7 mouse cellular contexts compared by ENCODE assay signal in genomic region chr19:25673224-25674055, GRCm38 (mm10). TPM values are rescaled to one million over a fixed set of nuclear protein-coding genes. Genes with fewer than 3 reads are reported as not detected.
A peak's percentile ranks its signal among the peaks of the same experiment; 100 is the strongest.
DNase-seq lines count a peak whose midpoint lies in the region; ATAC-seq and TF ChIP-seq lines count a peak whose summit lies in the region.

No protein-coding gene starts in this region.

- no peak for TF ChIP-seq EP300 in lung, postnatal 0 days (IDR thresholded peaks at IDR 0.05)

- H3K9ac ChIP-seq in lung, postnatal 0 days (replicated peaks; ENCODE audit: low read depth) = no peak overlapping the region

- TF ChIP-seq CTCF in kidney, adult 2 months (conservative IDR thresholded peaks at IDR 0.05; ENCODE audit: insufficient read depth, insufficient read length, low read depth, low read length) = no peak
- peak; percentile 39 for TF ChIP-seq CTCF in lung, postnatal 0 days (IDR thresholded peaks at IDR 0.05)

- no peaks in the 10 kb centered on the region for H3K36me3 ChIP-seq in megakaryocyte, embryonic 14.5 days (replicated peaks; ENCODE audit: low read length)
- no peaks in the 10 kb centered on the region for H3K36me3 ChIP-seq in kidney, adult 2 months (ENCODE audit: control insufficient read depth, insufficient read depth, low read length)
- H3K36me3 ChIP-seq in lung, postnatal 0 days (ENCODE audit: insufficient read depth, low read length) = no peaks in the 10 kb centered on the region

- H3K9me3 ChIP-seq in megakaryocyte, embryonic 14.5 days = peaks cover 19% of the 10 kb centered on the region
- no peaks in the 10 kb centered on the region for H3K9me3 ChIP-seq in lung, postnatal 0 days (ENCODE audit: low read length)

- peak overlapping the region; percentile 64 for H3K4me3 ChIP-seq in megakaryocyte, embryonic 14.5 days (replicated peaks)
- peak overlapping the region; percentile 69 for H3K4me3 ChIP-seq in brown adipose tissue, adult 24 weeks (ENCODE audit: insufficient read depth, low read depth, low read length)
- peak overlapping the region; percentile 32; the same call in 1 of the 2 replicates for H3K4me3 ChIP-seq in kidney, adult 2 months (ENCODE audit: insufficient read depth, low read depth, low read length)
- H3K4me3 ChIP-seq in lung, postnatal 0 days (ENCODE audit: low read depth, low read length) = peak overlapping the region; percentile 24

- peak overlapping the region; percentile 85 for H3K27ac ChIP-seq in brown adipose tissue, adult 24 weeks (replicated peaks; ENCODE audit: low read depth, low read length)
- no peak overlapping the region for H3K27ac ChIP-seq in kidney, adult 2 months (ENCODE audit: insufficient read depth, low read depth, low read length)
- no peak overlapping the region for H3K27ac ChIP-seq in lung, postnatal 0 days (ENCODE audit: low read length)

- no peak for TF ChIP-seq POLR2A in kidney, adult 2 months (IDR thresholded peaks at IDR 0.05; ENCODE audit: low read depth, low read length)

- WGBS in kidney, adult 2 months = 2% methylated on average over 59 of the region's 66 CpGs
- WGBS in lung, postnatal 0 days = 1% methylated on average over 43 of the region's 66 CpGs

- DNase-seq in gastrocnemius, postnatal 25 days = peak; percentile 34
- DNase-seq in kidney, adult 2 months = no peak
- no peak for DNase-seq in lung, postnatal 0 days (ENCODE audit: low spot score)
- DNase-seq in spleen, postnatal 4 days (ENCODE audit: low spot score in 2 of 2) = no peak

- peaks cover 88% of the 10 kb centered on the region for H3K27me3 ChIP-seq in megakaryocyte, embryonic 14.5 days (replicated peaks)
- H3K27me3 ChIP-seq in kidney, adult 2 months (replicated peaks; ENCODE audit: control insufficient read depth, insufficient read depth, low read length) = peaks cover 7% of the 10 kb centered on the region
- H3K27me3 ChIP-seq in lung, postnatal 0 days (replicated peaks; ENCODE audit: insufficient read depth, low read length) = peaks cover 75% of the 10 kb centered on the region

- no peak for ATAC-seq in megakaryocyte, adult 5-6 weeks (ENCODE audit: poor library complexity, severe bottlenecking)
- ATAC-seq in lung, postnatal 0 days = peak; percentile 8; the same call in 1 of the 2 replicates

- H3K4me1 ChIP-seq in megakaryocyte, embryonic 14.5 days = peaks cover 41% of the 10 kb centered on the region
- no peaks in the 10 kb centered on the region for H3K4me1 ChIP-seq in brown adipose tissue, adult 24 weeks (ENCODE audit: control insufficient read depth, insufficient read depth, insufficient read length, low read length)
- H3K4me1 ChIP-seq in kidney, adult 2 months (ENCODE audit: control insufficient read depth, insufficient read depth, low read length) = no peaks in the 10 kb centered on the region
- H3K4me1 ChIP-seq in lung, postnatal 0 days (ENCODE audit: insufficient read depth, low read depth, low read length) = no peaks in the 10 kb centered on the region; the same call in 1 of the 2 replicates

- peak overlapping the region; percentile 47 for H3K4me2 ChIP-seq in lung, postnatal 0 days (replicated peaks; ENCODE audit: low read depth, low read length)

RNA-seq across cellular contexts. Expression of gene Dmrt2, which starts 1.2 kb away (rescaled TPM):
- 0.11 TPM in 1 of 2 replicates, not detected in the other for polyA plus RNA-seq in megakaryocyte, embryonic 14.5 days (2012; ENCODE audit: insufficient read depth, low replicate concordance)
- not detected in 2 replicates for total RNA-seq in megakaryocyte, adult 5-6 weeks (2015)
- total RNA-seq in megakaryocyte, adult 5-6 weeks (2017) = not detected in 2 replicates
- polyA plus RNA-seq in brown adipose tissue, adult 24 weeks (2012; ENCODE audit: insufficient read depth, insufficient read length, missing spikeins) = 13.5 and 19.3 TPM in 2 replicates
- total RNA-seq in gastrocnemius, postnatal 25 days (2021) = 1 to 10 TPM; 4.5 to 7.6 TPM
- 4.7 and 4.8 TPM in 2 replicates for polyA plus RNA-seq in kidney, adult 2 months (2012; rRNA removed)
- 0.18 and 0.20 TPM in 2 replicates for polyA plus RNA-seq in lung, postnatal 0 days (2015; fragmentation: Nextera tagmentation; extraction: Ambion mirVana)
